Mouse (Mus musculus): ENCODE data around the gene Cenpm.

- TF ChIP-seq CTCF (IDR thresholded peaks at IDR 0.05; ENCODE audit: low read depth, low read length) (no peak), GATA1 (IDR thresholded peaks at IDR 0.05; ENCODE audit: borderline replicate concordance, low read length) (no peak), TAL1 (conservative IDR thresholded peaks at IDR 0.05; ENCODE audit: low read depth, low read length) (no peak)
Observed at GRCm38 (mm10) chr15:82243742-82244114, 820 bp downstream of the Cenpm start.

All from G1E (cell line).